In the genomic region with DNA sequence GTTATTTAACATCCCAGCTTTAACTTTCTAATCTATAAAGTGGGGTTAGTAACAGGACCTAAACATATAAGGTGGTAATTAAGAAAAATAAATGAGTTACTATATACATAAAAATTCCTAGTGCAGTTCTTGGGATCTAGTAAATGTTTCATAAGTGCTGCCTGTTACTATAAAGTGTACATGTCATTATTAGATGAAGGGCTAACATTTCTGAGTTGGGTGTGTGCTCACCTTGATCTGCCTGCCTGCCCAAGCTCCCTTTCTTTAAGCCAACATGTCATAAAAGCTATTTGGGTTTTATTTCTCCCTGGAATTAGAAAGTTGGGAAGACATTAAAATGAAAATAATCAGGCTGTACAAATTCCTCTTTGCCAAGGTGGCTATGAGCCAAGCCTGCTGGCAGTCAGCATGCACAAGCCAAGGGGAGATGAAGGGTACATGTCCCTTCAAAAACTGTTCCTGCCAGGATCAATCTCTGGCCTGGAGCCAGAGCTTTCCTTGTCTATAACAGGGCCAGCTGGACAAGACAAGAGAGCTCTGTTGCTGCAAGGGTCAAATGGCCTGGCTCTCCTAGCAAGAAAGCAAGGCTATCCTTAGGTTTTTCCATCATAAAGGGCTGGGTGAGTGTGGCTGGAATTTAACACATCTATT, we compare ENCODE assay signal across 10 mouse cellular contexts. TPM values are rescaled to one million over a fixed set of nuclear protein-coding genes. Genes with fewer than 3 reads are reported as not detected.
DNase-seq lines count a peak whose midpoint lies in the region; ATAC-seq and TF ChIP-seq lines count a peak whose summit lies in the region.
"Had no signal": no experiment of that assay in that cellular context is flagged by ENCODE, and none has a peak within 500 bp of the region (broad histone marks: within the 10 kb centered on the region; RNA-seq: fewer than 3 reads in every experiment).

No protein-coding gene starts in this region.

- no peak overlapping the region for H3K4me3 ChIP-seq in hindbrain, embryonic 12.5 days
- no peak overlapping the region for H3K4me3 ChIP-seq in hindbrain, embryonic 13.5 days
- no peak overlapping the region for H3K4me3 ChIP-seq in thymus, adult 2 months (ENCODE audit: control insufficient read depth, insufficient read depth, low read length)
- H3K4me3 ChIP-seq: embryonic facial prominence, embryonic 15.5 days; myocyte had no signal

- H3K9me3 ChIP-seq in hindbrain, embryonic 12.5 days (replicated peaks): no peaks in the 10 kb centered on the region
- no peaks in the 10 kb centered on the region for H3K9me3 ChIP-seq in hindbrain, embryonic 13.5 days
- H3K9me3 ChIP-seq: embryonic facial prominence, embryonic 15.5 days had no signal

- H3K27ac ChIP-seq in hindbrain, embryonic 12.5 days: peak overlapping the region; percentile 3; the same call in 1 of the 2 replicates
- H3K27ac ChIP-seq in hindbrain, embryonic 13.5 days: no peak overlapping the region
- no peak overlapping the region for H3K27ac ChIP-seq in thymus, adult 2 months (ENCODE audit: control insufficient read depth, insufficient read depth, low read length)
- H3K27ac ChIP-seq: embryonic facial prominence, embryonic 15.5 days had no signal

- TF ChIP-seq POLR2A in thymus, adult 2 months (IDR thresholded peaks at IDR 0.05; ENCODE audit: control insufficient read depth, extremely low read depth, insufficient read depth, low read length, poor library complexity): no peak

- TF ChIP-seq CTCF in thymus, adult 2 months (IDR thresholded peaks at IDR 0.05; ENCODE audit: borderline replicate concordance, control insufficient read depth, extremely low read depth, insufficient read depth, low read length, poor library complexity): no peak

- no peaks in the 10 kb centered on the region for H3K27me3 ChIP-seq in hindbrain, embryonic 12.5 days
- H3K27me3 ChIP-seq in hindbrain, embryonic 13.5 days: no peaks in the 10 kb centered on the region
- no peaks in the 10 kb centered on the region for H3K27me3 ChIP-seq in thymus, adult 2 months (ENCODE audit: control insufficient read depth, insufficient read depth, low read length)
- H3K27me3 ChIP-seq: embryonic facial prominence, embryonic 15.5 days had no signal

- peak; percentile 37 to 77 for DNase-seq in adrenal gland, postnatal 36 days
- DNase-seq in frontal cortex, postnatal 14 days (ENCODE audit: low spot score in 2 of 2): peak; percentile 54 to 57
- peak; percentile 85 to 87 for DNase-seq in kidney, adult 8-10 months
- DNase-seq in left cerebral cortex, postnatal 36 days (ENCODE audit: low spot score in 2 of 2): peak; percentile 23 to 24
- DNase-seq in thymus, adult 2 months: no peak

- no peaks in the 10 kb centered on the region for H3K36me3 ChIP-seq in hindbrain, embryonic 12.5 days
- no peaks in the 10 kb centered on the region for H3K36me3 ChIP-seq in hindbrain, embryonic 13.5 days
- H3K36me3 ChIP-seq in thymus, adult 2 months (ENCODE audit: control insufficient read depth, insufficient read depth, low read length): no peaks in the 10 kb centered on the region
- H3K36me3 ChIP-seq: embryonic facial prominence, embryonic 15.5 days had no signal

- no peak overlapping the region for H3K9ac ChIP-seq in hindbrain, embryonic 12.5 days
- no peak overlapping the region for H3K9ac ChIP-seq in hindbrain, embryonic 13.5 days
- H3K9ac ChIP-seq: embryonic facial prominence, embryonic 15.5 days had no signal

- H3K4me1 ChIP-seq in hindbrain, embryonic 12.5 days: peaks cover 4% of the 10 kb centered on the region; the same call in 1 of the 2 replicates
- H3K4me1 ChIP-seq in hindbrain, embryonic 13.5 days (replicated peaks): peaks cover 7% of the 10 kb centered on the region
- no peaks in the 10 kb centered on the region for H3K4me1 ChIP-seq in thymus, adult 2 months (replicated peaks; ENCODE audit: control insufficient read depth, insufficient read depth, low read length)

- no peak for ATAC-seq in hindbrain, embryonic 12.5 days (ENCODE audit: low FRiP score)
- no peak for ATAC-seq in hindbrain, embryonic 13.5 days (ENCODE audit: low FRiP score)
- no peak for ATAC-seq in granulocyte monocyte progenitor cell, adult 5-6 weeks (replicated peaks; ENCODE audit: poor library complexity, severe bottlenecking)

- intact Hi-C loops in left cerebral cortex, postnatal 36 days (cut with DNase I): no loop called here

- no peak overlapping the region for H3K4me2 ChIP-seq in hindbrain, embryonic 12.5 days (replicated peaks)
- H3K4me2 ChIP-seq in hindbrain, embryonic 13.5 days: no peak overlapping the region
- H3K4me2 ChIP-seq: embryonic facial prominence, embryonic 15.5 days had no signal

RNA-seq across cellular contexts. Expression of a gene that starts 59.9 kb away (rescaled TPM):
- polyA plus RNA-seq in hindbrain, embryonic 12.5 days (2016; fragmentation: Nextera tagmentation; extraction: Ambion mirVana): 10.8 and 12.7 TPM in 2 replicates
- polyA plus RNA-seq in hindbrain, embryonic 13.5 days (2015; fragmentation: Nextera tagmentation; extraction: Ambion mirVana): 6.9 and 7.1 TPM in 2 replicates
- 10 to 100 TPM; 41.0 to 41.3 TPM for total RNA-seq in adrenal gland, postnatal 36 days (2021)
- 10 to 100 TPM; 37.4 to 42.1 TPM for total RNA-seq in left cerebral cortex, postnatal 36 days (2021)
- 26.2 and 27.0 TPM in 2 replicates for total RNA-seq in granulocyte monocyte progenitor cell, adult 5-6 weeks (2014; fragmentation: Nextera tagmentation)
- 34.9 and 35.5 TPM in 2 replicates for total RNA-seq in granulocyte monocyte progenitor cell, adult 5-6 weeks (2017)
- 22.6 and 26.5 TPM in 2 replicates for polyA plus RNA-seq in thymus, adult 2 months (2012; rRNA removed)
